Mouse (Mus musculus) layer of hippocampus, adult 2 months (tissue): ENCODE results near the gene 2700081O15Rik. TPM values are rescaled to one million over a fixed set of nuclear protein-coding genes. Genes with fewer than 3 reads are reported as not detected.
"Not testable (repeated sequence)": the region's sequence is repeated elsewhere in the genome, so short reads cannot be mapped to it uniquely, and the experiment has no call there.

Experiments
- DNase-seq, 2 experiments: peaks; one replicate each; pipeline ENCODE4 v3.0.0; 2022; ENCODE audit warnings: low spot score in 2 of 2
- H3K27ac ChIP-seq: fragments of 200-600 bp; 2 replicates; pipeline ENCODE4 v1.8.1; 2022
- H3K4me3 ChIP-seq: fragments of 200-600 bp; 2 replicates; pipeline ENCODE4 v1.8.1; 2022; ENCODE audit warnings: mild to moderate bottlenecking
- CTCF ChIP-seq: fragments of 200-600 bp; conservative IDR thresholded peaks from 2 replicates; pipeline ENCODE4 v1.8.1; 2022; ENCODE audit warnings: antibody characterized with exemption, mild to moderate bottlenecking, moderate library complexity
- long read RNA-seq, 2 experiments: library from polyadenylated mRNA; stranded (forward); transcript quantifications; one replicate each; pipeline ENCODE4 v2.0.0; 2021; ENCODE audit warnings: borderline mapping rate in 2 of 2
- total RNA-seq, 2 experiments: library from RNA; stranded (reverse); gene quantifications; 2 replicates each; pipeline ENCODE4 v1.2.3; 2021

2700081O15Rik gene
- 10 to 100 TPM; 45.7 to 47.4 TPM for total RNA-seq
- long read RNA-seq, experiment 1, full-length matches to known transcripts = 16 of 38 reads
- long read RNA-seq, experiment 1, partial matches to known transcripts = 5 of 38 reads
- long read RNA-seq, experiment 1, other reads (novel, unspliced or antisense) = 17 of 38 reads
- long read RNA-seq, experiment 2, full-length matches to known transcripts = 12 of 55 reads
- long read RNA-seq, experiment 2, partial matches to known transcripts = 6 of 55 reads
- long read RNA-seq, experiment 2, other reads (novel, unspliced or antisense) = 37 of 55 reads

- DNase-seq = peak; percentile 71 to 76
- Histone ChIP-seq H3K4me3 (peak within 1 kb of the TSS; percentile 74), H3K27ac (peak within 1 kb of the TSS; percentile 89)
- no peak for TF ChIP-seq CTCF
Measured at GRCm38 (mm10) chr19:7416834-7417735, at the start of gene 2700081O15Rik. TSS of gene 2700081O15Rik (plus strand) at chr19:7417625.

- H3K4me3 ChIP-seq, H3K27ac ChIP-seq, DNase-seq: not testable (repeated sequence)
Measured at GRCm38 (mm10) chr19:7369469-7369868, 48.0 kb upstream of the 2700081O15Rik start.

GRCm38 (mm10) chr19:7374491-7374890 lies 42.9 kb upstream of the 2700081O15Rik start:
- no peak for TF ChIP-seq CTCF
- H3K27ac ChIP-seq = no peak overlapping the region
- no peak for DNase-seq
- no peak overlapping the region for H3K4me3 ChIP-seq

- no peak overlapping the region for H3K4me3 ChIP-seq
- no peak overlapping the region for H3K27ac ChIP-seq
- no peak for TF ChIP-seq CTCF
- DNase-seq = no peak
Measured at GRCm38 (mm10) chr19:7377639-7378038, 39.8 kb upstream of the 2700081O15Rik start.

GRCm38 (mm10) chr19:7381906-7382247 lies 35.5 kb upstream of the 2700081O15Rik start:
- DNase-seq = peak in 1 of 2 experiments; percentile 5
- peak overlapping the region; percentile 92 for H3K27ac ChIP-seq
- TF ChIP-seq CTCF = no peak

GRCm38 (mm10) chr19:7382248-7382902 lies 35.0 kb upstream of the 2700081O15Rik start:
- no peak for TF ChIP-seq CTCF
- DNase-seq = peak; percentile 32 to 47
- H3K27ac ChIP-seq = peak overlapping the region; percentile 92
- peak overlapping the region; percentile 96 for H3K4me3 ChIP-seq

More at GRCm38 (mm10) chr19:7381906-7382247, 35.5 kb upstream of the 2700081O15Rik start:
- peak overlapping the region; percentile 96 for H3K4me3 ChIP-seq

GRCm38 (mm10) chr19:7382903-7383865 lies 34.2 kb upstream of the 2700081O15Rik start, which contains the start of gene Spindoc:
TSS of gene Spindoc (minus strand) at chr19:7382994.
- TF ChIP-seq CTCF = no peak
- Histone ChIP-seq H3K27ac (peak within 1 kb of the TSS; percentile 92), H3K4me3 (peak within 1 kb of the TSS; percentile 96)
- peak; percentile 97 to 98 for DNase-seq

- TF ChIP-seq CTCF = no peak
- no peak for DNase-seq
- Histone ChIP-seq H3K27ac (no peak overlapping the region), H3K4me3 (no peak overlapping the region)
Measured at GRCm38 (mm10) chr19:7386042-7386441, 31.4 kb upstream of the 2700081O15Rik start.

- H3K4me3 ChIP-seq = no peak overlapping the region
- DNase-seq = no peak
- no peak for TF ChIP-seq CTCF
- no peak overlapping the region for H3K27ac ChIP-seq
Measured at GRCm38 (mm10) chr19:7388488-7388887, 28.9 kb upstream of the 2700081O15Rik start.

GRCm38 (mm10) chr19:7396867-7397826 lies 20.3 kb upstream of the 2700081O15Rik start:
- DNase-seq = not testable (repeated sequence)

GRCm38 (mm10) chr19:7398898-7399297 lies 18.5 kb upstream of the 2700081O15Rik start:
- H3K4me3 ChIP-seq, DNase-seq, H3K27ac ChIP-seq: not testable (repeated sequence)

More at GRCm38 (mm10) chr19:7396867-7397826, 20.3 kb upstream of the 2700081O15Rik start:
- TF ChIP-seq CTCF = peak; percentile 59
- H3K4me3 ChIP-seq, H3K27ac ChIP-seq: not testable (repeated sequence)
